Mouse (Mus musculus) heart, postnatal 0 days (tissue): ENCODE measurements at regions not wholly inside any gene's neighbourhood (a gene's known extent, or its start where the extent isn't known, plus 50 kb on each side); places are given as distances from the start of the nearest gene placed in this dataset.

Source experiments
- ATAC-seq: fragments of 200-750 bp; cut with Nextera tagmentation; 2 replicates; pipeline ENCODE4 v1.8.0; 2017; ENCODE audit warnings: low read depth, moderate number of reproducible peaks, moderate library complexity; ENCODE audit not compliant: insufficient read depth
- DNase-seq: peaks from one replicate; pipeline ENCODE4 v3.0.0-alpha.2; 2016; ENCODE audit warnings: low spot score
- H3K27ac ChIP-seq: fragments of 300-500 bp; sonication (generic); 2 replicates; pipeline ENCODE4 v1.5.1; 2014; ENCODE audit warnings: low read depth, mild to moderate bottlenecking
- H3K27me3 ChIP-seq: fragments of 300-500 bp; sonication (generic); 2 replicates; pipeline ENCODE4 v1.6.1; 2014; ENCODE audit warnings: low read length, mixed read lengths; ENCODE audit not compliant: control insufficient read depth, insufficient read depth
- H3K36me3 ChIP-seq: fragments of 300-500 bp; sonication (generic); replicated peaks from 2 replicates; pipeline ENCODE4 v1.6.1; 2014; ENCODE audit warnings: low read length, mixed read lengths; ENCODE audit not compliant: control insufficient read depth, insufficient read depth
- H3K4me1 ChIP-seq: fragments of 300-500 bp; sonication (generic); 2 replicates; pipeline ENCODE4 v1.6.1; 2014; ENCODE audit warnings: antibody characterized with exemption; ENCODE audit not compliant: control insufficient read depth, insufficient read depth
- H3K4me2 ChIP-seq: fragments of 300-500 bp; sonication (generic); 2 replicates; pipeline ENCODE4 v1.6.1; 2014; ENCODE audit warnings: low read depth, mild to moderate bottlenecking, low read length, moderate library complexity
- H3K4me3 ChIP-seq: fragments of 300-500 bp; sonication (generic); 2 replicates; pipeline ENCODE4 v1.5.1; 2014; ENCODE audit warnings: low read depth, low read length
- H3K9ac ChIP-seq: fragments of 300-500 bp; sonication (generic); replicated peaks from 2 replicates; pipeline ENCODE4 v1.6.1; 2014; ENCODE audit warnings: low read depth, low read length, mixed read lengths
- H3K9me3 ChIP-seq: fragments of 300-500 bp; sonication (generic); replicated peaks from 2 replicates; pipeline ENCODE4 v1.6.1; 2016; ENCODE audit warnings: low read length; ENCODE audit not compliant: control insufficient read depth
- CTCF ChIP-seq: IDR thresholded peaks from 2 replicates; pipeline ENCODE4 v1.5.1; 2016; ENCODE audit warnings: antibody characterized with exemption, control low read depth, low read depth
- EP300 ChIP-seq: IDR thresholded peaks from 2 replicates; pipeline ENCODE4 v1.6.1; 2016; ENCODE audit warnings: antibody characterized with exemption, low read depth
- WGBS: fragments of 180-500 bp; shearing (Covaris S2); extraction: QIAGEN DNeasy Blood & Tissue Kit; methylation state at CpG from one replicate; pipeline ENCODE4 v1.1.7; 2014; 5-methylcytosine and 5-hydroxymethylcytosine counted together

DNA sequence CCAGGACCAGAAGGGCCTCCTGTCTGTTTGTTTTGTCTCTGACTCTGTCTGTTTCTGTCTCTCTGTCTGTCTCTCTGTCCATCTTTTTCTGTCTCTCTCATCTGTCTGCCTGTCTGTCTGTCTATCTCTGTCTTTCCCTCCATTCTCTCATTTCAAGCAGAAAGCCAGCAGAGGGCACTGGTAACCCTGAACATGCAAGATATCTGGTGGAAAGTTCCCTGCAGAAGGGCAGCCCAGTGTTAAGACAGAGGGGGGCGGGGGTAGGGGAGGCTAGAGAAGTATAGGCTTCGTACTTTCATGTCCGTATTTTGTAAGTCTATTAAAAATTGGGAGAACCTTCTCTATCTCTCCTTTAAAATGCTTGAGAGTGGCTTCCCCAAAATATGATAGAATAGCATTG lies 370.4 kb upstream of the Nr5a2 start:
- no peak overlapping the region for H3K4me3 ChIP-seq
- H3K9ac ChIP-seq: no peak overlapping the region
- peak; percentile 22 for DNase-seq
- ATAC-seq: peak; percentile 47; the same call in 1 of the 2 replicates
- H3K36me3 ChIP-seq: no peaks in the 10 kb centered on the region
- H3K27ac ChIP-seq: no peak overlapping the region
- H3K27me3 ChIP-seq: no peaks in the 10 kb centered on the region
- 36% methylated on average over 3 of the region's 3 CpGs for WGBS
- H3K4me1 ChIP-seq: no peaks in the 10 kb centered on the region
- H3K9me3 ChIP-seq: no peaks in the 10 kb centered on the region
- H3K4me2 ChIP-seq: no peak overlapping the region
- TF ChIP-seq EP300: no peak
- peak; percentile 80 for TF ChIP-seq CTCF

DNA sequence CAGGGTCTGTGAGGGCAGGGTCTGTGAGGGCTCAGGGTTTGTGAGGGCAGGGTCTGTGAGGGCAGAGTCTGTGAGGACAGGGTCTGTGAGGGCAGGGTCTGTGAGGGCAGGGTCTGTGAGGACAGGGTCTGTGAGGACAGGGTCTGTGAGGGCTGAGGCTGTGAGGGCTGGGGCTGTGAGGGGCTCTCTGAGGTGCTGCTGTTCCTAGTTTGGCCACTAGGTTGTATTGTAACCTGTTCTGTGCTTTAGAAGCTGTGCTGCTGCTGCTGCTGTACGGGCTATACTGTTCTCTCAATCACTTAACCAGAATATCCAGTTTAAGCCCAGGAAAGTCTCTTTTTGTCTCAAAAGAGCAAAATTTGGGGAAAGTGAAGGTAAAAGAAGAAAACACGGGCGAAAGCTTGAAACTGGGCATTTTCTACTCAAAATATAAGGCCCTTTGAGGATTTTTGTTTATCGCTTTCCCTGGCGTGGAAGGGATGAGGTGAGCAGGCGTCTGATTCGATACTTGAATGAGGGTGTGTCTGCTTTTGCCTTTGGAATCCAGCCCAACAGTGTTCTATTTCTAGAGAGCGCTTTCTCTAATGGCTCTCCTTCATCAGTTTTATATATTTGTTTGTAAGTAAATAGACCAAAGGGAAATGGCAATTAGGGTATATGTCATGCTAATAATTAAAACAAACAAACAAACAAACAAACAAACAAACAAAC lies 363.8 kb upstream of the Nr5a2 start:
- Histone ChIP-seq H3K9me3 (no peaks in the 10 kb centered on the region), H3K27me3 (no peaks in the 10 kb centered on the region), H3K36me3 (no peaks in the 10 kb centered on the region), H3K4me3 (peak overlapping the region; percentile 23; the same call in 1 of the 2 replicates), H3K9ac (no peak overlapping the region), H3K27ac (no peak overlapping the region), H3K4me1 (no peaks in the 10 kb centered on the region), H3K4me2 (peak overlapping the region; percentile 49)
- TF ChIP-seq CTCF (peak; percentile 40), EP300 (no peak)
- 18% methylated on average over 8 of the region's 8 CpGs for WGBS
- no peak for ATAC-seq
- DNase-seq: peak; percentile 20

DNA sequence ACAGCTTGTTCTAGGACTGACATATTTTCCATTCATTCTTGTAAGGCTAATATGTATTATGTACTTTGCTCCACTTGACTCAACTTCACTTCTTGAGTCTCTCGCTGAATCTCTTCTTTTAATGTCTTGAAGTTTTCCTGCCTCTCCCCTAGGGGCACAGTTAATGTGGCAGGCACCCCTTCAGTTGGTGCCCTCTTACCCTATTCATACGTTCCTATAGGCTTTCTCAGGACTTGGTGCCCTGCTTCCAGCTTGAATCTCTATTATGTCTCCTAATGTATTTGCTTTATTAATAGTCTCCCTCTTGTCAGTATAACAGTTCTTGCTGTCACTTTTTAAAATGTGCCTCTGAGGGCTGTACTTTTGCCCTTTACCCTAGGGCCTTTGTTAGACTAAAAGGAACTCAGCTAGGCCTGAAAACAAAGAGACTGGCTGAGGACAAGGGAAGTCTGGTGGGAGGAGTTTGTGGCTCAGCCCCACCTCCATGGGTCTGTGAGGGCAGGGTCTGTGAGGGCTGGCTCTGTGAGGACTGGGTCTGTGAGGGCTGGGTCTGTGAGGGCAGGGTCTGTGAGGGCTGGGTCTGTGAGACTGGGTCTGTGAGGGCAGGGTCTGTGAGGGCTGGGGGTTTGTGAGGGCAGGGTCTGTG lies 362.9 kb upstream of the Nr5a2 start:
- Histone ChIP-seq H3K9me3 (no peaks in the 10 kb centered on the region), H3K9ac (no peak overlapping the region), H3K4me2 (no peak overlapping the region), H3K27ac (no peak overlapping the region), H3K27me3 (no peaks in the 10 kb centered on the region), H3K4me3 (no peak overlapping the region), H3K36me3 (no peaks in the 10 kb centered on the region), H3K4me1 (no peaks in the 10 kb centered on the region)
- DNase-seq (no peak), ATAC-seq (no peak)
- 66% methylated on average over 2 of the region's 2 CpGs for WGBS
- TF ChIP-seq EP300 (no peak), CTCF (no peak)

DNA sequence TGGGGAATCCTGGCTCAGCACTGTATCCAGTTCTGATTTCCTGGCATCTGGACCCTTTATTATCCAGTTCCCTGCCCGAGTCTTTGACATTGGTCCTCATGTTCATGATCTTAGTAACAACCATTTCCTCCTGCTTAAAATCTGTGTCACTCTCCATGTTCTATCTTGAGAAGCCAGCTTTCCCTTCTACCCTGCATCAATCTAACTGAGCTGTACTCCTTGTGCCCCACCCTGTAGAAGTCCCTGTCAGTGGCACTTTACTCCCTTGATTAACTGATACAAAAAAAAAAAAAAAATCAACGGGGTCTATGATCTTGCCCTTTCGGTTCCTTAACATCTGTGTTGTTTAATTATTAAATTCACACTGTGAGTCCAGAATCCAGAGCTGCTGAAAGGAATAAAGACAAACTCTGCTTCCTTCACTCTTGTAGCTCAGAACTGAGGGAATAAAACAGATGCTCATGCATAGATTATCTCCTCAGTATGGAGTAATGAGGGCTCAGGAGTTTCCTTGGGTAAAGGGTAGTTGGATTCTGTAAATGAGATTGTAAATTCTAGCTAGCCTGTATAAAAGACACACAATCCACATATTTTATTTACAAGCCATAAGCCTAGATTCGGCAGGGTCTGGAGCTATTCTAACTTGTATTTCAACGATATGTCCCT lies 342.6 kb upstream of the Nr5a2 start:
- no peaks in the 10 kb centered on the region for H3K9me3 ChIP-seq

DNA sequence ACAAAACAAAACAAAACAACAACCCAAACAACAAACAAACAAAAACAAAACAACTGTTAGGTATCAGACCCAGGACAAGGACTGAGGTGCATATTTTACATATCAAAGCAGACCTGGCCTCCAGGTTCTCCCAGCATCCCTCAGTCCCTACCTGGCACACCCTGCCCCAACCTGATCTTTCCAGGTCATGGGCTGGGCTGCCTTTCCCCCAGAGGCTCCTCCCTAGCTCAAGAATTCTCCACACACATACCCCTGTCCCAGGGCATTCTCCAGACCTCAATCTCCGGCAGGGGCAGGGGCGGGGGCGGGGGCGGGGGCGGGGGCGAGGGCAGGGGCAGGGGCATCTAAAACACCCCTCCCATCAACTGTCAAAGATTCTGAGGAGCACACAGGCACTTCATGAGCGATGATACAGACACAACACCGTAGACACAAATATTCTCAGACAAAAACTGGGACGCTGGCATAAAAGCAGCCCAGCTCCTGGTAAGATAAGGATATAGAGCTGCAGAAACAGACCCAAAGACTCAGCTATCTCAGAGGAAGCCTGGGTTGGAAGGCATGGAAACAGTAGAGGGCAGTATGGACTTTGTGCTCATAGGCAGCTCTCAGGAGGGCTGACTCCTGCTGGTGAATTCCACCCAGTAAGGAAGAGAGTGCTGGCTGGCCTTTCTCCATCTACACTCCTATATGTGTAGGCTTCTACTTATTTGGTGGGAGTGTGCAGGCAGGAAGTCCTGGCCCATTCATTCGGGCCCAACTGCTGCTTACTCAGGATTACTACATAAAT lies 337.7 kb upstream of the Nr5a2 start:
- Histone ChIP-seq H3K9me3 (no peaks in the 10 kb centered on the region), H3K4me3 (no peak overlapping the region), H3K9ac (no peak overlapping the region), H3K36me3 (no peaks in the 10 kb centered on the region), H3K4me1 (no peaks in the 10 kb centered on the region), H3K27ac (no peak overlapping the region), H3K27me3 (no peaks in the 10 kb centered on the region), H3K4me2 (no peak overlapping the region)
- 44% methylated on average over 10 of the region's 10 CpGs for WGBS
- TF ChIP-seq EP300: no peak
- peak; percentile 39 for TF ChIP-seq CTCF
- DNase-seq: peak; percentile 13
- no peak for ATAC-seq

More for the DNA sequence above, 342.6 kb upstream of the Nr5a2 start:
- Histone ChIP-seq H3K9ac (no peak overlapping the region), H3K4me1 (no peaks in the 10 kb centered on the region), H3K4me2 (no peak overlapping the region), H3K27ac (no peak overlapping the region), H3K27me3 (no peaks in the 10 kb centered on the region), H3K36me3 (no peaks in the 10 kb centered on the region), H3K4me3 (no peak overlapping the region)
- TF ChIP-seq CTCF: no peak
- TF ChIP-seq EP300: no peak
- DNase-seq: no peak
- WGBS: 73% methylated on average over 5 of the region's 5 CpGs
- no peak for ATAC-seq
